ENCODE assay signal across 10 mouse cellular contexts in genomic region chr9:60561641-60562289, GRCm38 (mm10). TPM values are rescaled to one million over a fixed set of nuclear protein-coding genes. Genes with fewer than 3 reads are reported as not detected.
DNase-seq lines count a peak whose midpoint lies in the region; ATAC-seq and TF ChIP-seq lines count a peak whose summit lies in the region.
"Had no signal": no experiment of that assay in that cellular context is flagged by ENCODE, and none has a peak within 500 bp of the region (broad histone marks: within the 10 kb centered on the region; RNA-seq: fewer than 3 reads in every experiment).

No protein-coding gene starts in this region.

- DNase-seq in kidney, postnatal 4 days: peak; percentile 27 to 51
- DNase-seq in kidney, adult 9 months: no peak
- DNase-seq in embryo, embryonic 11 days: peak; percentile 54
- peak; percentile 19 to 28 for DNase-seq in layer of hippocampus, adult 8-10 months (ENCODE audit: low spot score in 2 of 2)
- DNase-seq in right cerebral cortex, adult 2 months (ENCODE audit: low spot score in 2 of 2): peak; percentile 47 to 57
- DNase-seq in cerebellum, adult 2 months: no peak
- DNase-seq: cerebellum, postnatal 36 days had no signal

- no peaks in the 10 kb centered on the region for H3K9me3 ChIP-seq in hindbrain, embryonic 16.5 days (ENCODE audit: control insufficient read depth, low read length)
- H3K9me3 ChIP-seq: megakaryocyte, embryonic 14.5 days had no signal

- no peak for TF ChIP-seq CTCF in cerebellum, adult 2 months (IDR thresholded peaks at IDR 0.05; ENCODE audit: borderline replicate concordance, insufficient read depth, low read depth, low read length)

- H3K27ac ChIP-seq in cerebellum, adult 2 months (ENCODE audit: insufficient read depth, low read length): no peak overlapping the region
- H3K27ac ChIP-seq in hindbrain, embryonic 16.5 days (ENCODE audit: low read depth, low read length): no peak overlapping the region
- H3K27ac ChIP-seq: layer of hippocampus, adult 2 months had no signal

- no peak overlapping the region for H3K9ac ChIP-seq in hindbrain, embryonic 16.5 days (ENCODE audit: low read depth, low read length)

- no peaks in the 10 kb centered on the region for H3K27me3 ChIP-seq in cerebellum, adult 2 months (ENCODE audit: control insufficient read depth, insufficient read depth, low read length)
- no peaks in the 10 kb centered on the region for H3K27me3 ChIP-seq in hindbrain, embryonic 16.5 days (replicated peaks; ENCODE audit: control insufficient read depth, insufficient read depth, low read length)

- 40% methylated on average over 9 of the region's 9 CpGs for WGBS in cerebellum, adult 2 months
- 59% methylated on average over 9 of the region's 9 CpGs for WGBS in hindbrain, embryonic 16.5 days

- H3K4me1 ChIP-seq in cerebellum, adult 2 months (ENCODE audit: control insufficient read depth, insufficient read depth, low read length): no peaks in the 10 kb centered on the region
- peaks cover 9% of the 10 kb centered on the region for H3K4me1 ChIP-seq in hindbrain, embryonic 16.5 days (ENCODE audit: control insufficient read depth, insufficient read depth, low read depth, low read length)

- ATAC-seq in hindbrain, embryonic 16.5 days: no peak

- no peak overlapping the region for H3K4me3 ChIP-seq in cerebellum, adult 2 months (replicated peaks; ENCODE audit: insufficient read depth, low read depth, low read length)
- no peak overlapping the region for H3K4me3 ChIP-seq in hindbrain, embryonic 16.5 days (ENCODE audit: low read length)
- H3K4me3 ChIP-seq: layer of hippocampus, adult 2 months; megakaryocyte, embryonic 14.5 days had no signal

- no peak overlapping the region for H3K4me2 ChIP-seq in hindbrain, embryonic 16.5 days (ENCODE audit: low read length)

- TF ChIP-seq POLR2A in cerebellum, adult 2 months (IDR thresholded peaks at IDR 0.05; ENCODE audit: borderline replicate concordance, insufficient read depth, low read length): no peak

- H3K36me3 ChIP-seq in hindbrain, embryonic 16.5 days (ENCODE audit: control insufficient read depth, insufficient read depth, low read length): no peaks in the 10 kb centered on the region

RNA-seq across cellular contexts. Expression of gene Thsd4, which starts 39.9 kb away (rescaled TPM):
- total RNA-seq in layer of hippocampus, adult 8-10 months (2022): 10 to 100 TPM; 15.8 to 22.3 (median 19.2) TPM
- polyA plus RNA-seq in cerebellum, adult 2 months (2012; rRNA removed): 2.4 and 2.7 TPM in 2 replicates
- 4.5 and 6.4 TPM in 2 replicates for polyA plus RNA-seq in hindbrain, embryonic 16.5 days (2015; fragmentation: Nextera tagmentation; extraction: Ambion mirVana)

Comparison
In these comparisons a context has a peak if more than half of its experiments do, and no peak if none do; other contexts are left out.
1. DNase-seq: peak in kidney, postnatal 4 days (2 of 2), embryo, embryonic 11 days (single experiment), layer of hippocampus, adult 8-10 months (2 of 2) and right cerebral cortex, adult 2 months (2 of 2); none in kidney, adult 9 months (single experiment) and cerebellum, adult 2 months (0 of 2).